In genomic region chr19:17476021-17476420, GRCm38 (mm10) we compare ENCODE assay signal across 24 mouse cellular contexts.
"Had no signal": no experiment of that assay in that cellular context is flagged by ENCODE, and none has a peak within 500 bp of the region (broad histone marks: within the 10 kb centered on the region; RNA-seq: fewer than 3 reads in every experiment).

No protein-coding gene starts in this region.

- H3K36me3 ChIP-seq: heart, embryonic 10.5 days; heart, embryonic 12.5 days; hindbrain, embryonic 10.5 days; hindbrain, embryonic 12.5 days; intestine, embryonic 15.5 days; limb, embryonic 13.5 days; limb, embryonic 15.5 days; liver, embryonic 12.5 days had no signal

- ATAC-seq: forebrain, embryonic 16.5 days; hindbrain, embryonic 16.5 days; inflammation-experienced regulatory T-cells, adult 6 months; intestine, embryonic 15.5 days; intestine, postnatal 0 days; liver, embryonic 12.5 days had no signal

- H3K4me2 ChIP-seq: heart, embryonic 12.5 days; hindbrain, embryonic 12.5 days; hindbrain, embryonic 14.5 days; intestine, embryonic 15.5 days; limb, embryonic 13.5 days; limb, embryonic 15.5 days; liver, embryonic 12.5 days had no signal

- DNase-seq: gastrocnemius, adult 2 months; gastrocnemius, postnatal 10 days; gastrocnemius, postnatal 25 days; heart, adult 18-20 months; heart, postnatal 10 days; heart, postnatal 4 days; layer of hippocampus, adult 9-11 months; layer of hippocampus, postnatal 36 days; left cerebral cortex, postnatal 4 days; lung, adult 18-20 months had no signal

- H3K4me3 ChIP-seq: gastrocnemius, adult 2 months; heart, embryonic 10.5 days; heart, embryonic 12.5 days; hindbrain, embryonic 10.5 days; hindbrain, embryonic 12.5 days; intestine, embryonic 15.5 days; limb, embryonic 13.5 days; limb, embryonic 15.5 days; liver, embryonic 12.5 days had no signal

- H3K27ac ChIP-seq: gastrocnemius, adult 2 months; heart, embryonic 10.5 days; hindbrain, embryonic 10.5 days; hindbrain, embryonic 12.5 days; hindbrain, embryonic 14.5 days; intestine, embryonic 15.5 days; limb, embryonic 13.5 days; limb, embryonic 15.5 days; liver, embryonic 12.5 days; liver, embryonic 14.5 days had no signal

- H3K9me3 ChIP-seq: heart, embryonic 10.5 days; heart, embryonic 12.5 days; hindbrain, embryonic 10.5 days; hindbrain, embryonic 12.5 days; intestine, embryonic 15.5 days; limb, embryonic 13.5 days; limb, embryonic 15.5 days; liver, embryonic 12.5 days had no signal

- H3K9ac ChIP-seq: heart, embryonic 12.5 days; hindbrain, embryonic 12.5 days; hindbrain, embryonic 14.5 days; intestine, embryonic 15.5 days; limb, embryonic 13.5 days; limb, embryonic 15.5 days; liver, embryonic 12.5 days; liver, embryonic 14.5 days had no signal

- H3K27me3 ChIP-seq: heart, embryonic 12.5 days; hindbrain, embryonic 12.5 days; intestine, embryonic 15.5 days; limb, embryonic 15.5 days; liver, embryonic 12.5 days had no signal

- H3K4me1 ChIP-seq: heart, embryonic 10.5 days; heart, embryonic 12.5 days; hindbrain, embryonic 10.5 days; hindbrain, embryonic 12.5 days; intestine, embryonic 15.5 days; liver, embryonic 12.5 days had no signal
